Mouse (Mus musculus) liver, postnatal 0 days (tissue): ENCODE data around the gene 1190005I06Rik. TPM values are rescaled to one million over a fixed set of nuclear protein-coding genes. Genes with fewer than 3 reads are reported as not detected.
"Not testable (repeated sequence)": the region's sequence is repeated elsewhere in the genome, so short reads cannot be mapped to it uniquely, and the experiment has no call there.

Source experiments
- ATAC-seq: fragments of 200-750 bp; cut with Nextera tagmentation; 2 replicates; pipeline ENCODE4 v1.8.0; 2017; ENCODE audit warnings: mild to moderate bottlenecking, moderate library complexity
- DNase-seq: peaks from one replicate; pipeline ENCODE4 v3.0.0-alpha.2; 2016
- H3K27ac ChIP-seq: fragments of 300-500 bp; sonication (generic); 2 replicates; pipeline ENCODE4 v1.5.1; 2014; ENCODE audit warnings: antibody characterized with exemption, moderate library complexity, mild to moderate bottlenecking, low read depth
- H3K27me3 ChIP-seq: fragments of 300-500 bp; sonication (generic); 2 replicates; pipeline ENCODE4 v1.6.1; 2014; ENCODE audit warnings: low read length, control low read depth, mixed read lengths; ENCODE audit not compliant: insufficient read depth
- H3K36me3 ChIP-seq: fragments of 300-500 bp; sonication (generic); replicated peaks from 2 replicates; pipeline ENCODE4 v1.6.1; 2014; ENCODE audit warnings: mild to moderate bottlenecking, control low read depth, low read length, moderate library complexity, mixed read lengths; ENCODE audit not compliant: insufficient read depth
- H3K4me1 ChIP-seq: fragments of 300-500 bp; sonication (generic); 2 replicates; pipeline ENCODE4 v1.6.1; 2014; ENCODE audit warnings: antibody characterized with exemption, mild to moderate bottlenecking, control low read depth; ENCODE audit not compliant: insufficient read depth
- H3K4me2 ChIP-seq: fragments of 300-500 bp; sonication (generic); 2 replicates; pipeline ENCODE4 v1.6.1; 2014; ENCODE audit warnings: low read depth, mild to moderate bottlenecking, low read length, moderate library complexity, mixed read lengths
- H3K4me3 ChIP-seq: fragments of 300-500 bp; sonication (generic); 2 replicates; pipeline ENCODE4 v1.5.1; 2014; ENCODE audit warnings: low read depth, low read length
- H3K9ac ChIP-seq: fragments of 300-500 bp; sonication (generic); replicated peaks from 2 replicates; pipeline ENCODE4 v1.6.1; 2014; ENCODE audit warnings: mild to moderate bottlenecking, moderate library complexity
- H3K9me3 ChIP-seq: fragments of 300-500 bp; sonication (generic); 2 replicates; pipeline ENCODE4 v1.6.1; 2016; ENCODE audit warnings: mild to moderate bottlenecking, control low read depth, low read length, mixed read lengths
- CTCF ChIP-seq: sonication (generic); IDR thresholded peaks from 2 replicates; pipeline ENCODE4 v1.5.1; 2016; ENCODE audit warnings: antibody characterized with exemption, low read depth
- EP300 ChIP-seq: IDR thresholded peaks from 2 replicates; pipeline ENCODE4 v1.6.1; 2016; ENCODE audit warnings: antibody characterized with exemption, low read depth, mild to moderate bottlenecking
- WGBS: fragments of 180-500 bp; shearing (Covaris S2); extraction: QIAGEN DNeasy Blood & Tissue Kit; methylation state at CpG from one replicate; pipeline ENCODE4 v1.1.7; 2014; ENCODE audit not compliant: insufficient replicate concordance; 5-methylcytosine and 5-hydroxymethylcytosine counted together
- polyA plus RNA-seq: library from polyadenylated mRNA; unstranded; fragments of >200 nt; fragmentation: Nextera tagmentation; extraction: Ambion mirVana; gene quantifications from 2 replicates; pipeline ENCODE4 v1.2.1, GENCODE M21; 2015

The 1190005I06Rik gene
- polyA plus RNA-seq, 1 experiment from 2014 or later: 4.8 TPM

DNA sequence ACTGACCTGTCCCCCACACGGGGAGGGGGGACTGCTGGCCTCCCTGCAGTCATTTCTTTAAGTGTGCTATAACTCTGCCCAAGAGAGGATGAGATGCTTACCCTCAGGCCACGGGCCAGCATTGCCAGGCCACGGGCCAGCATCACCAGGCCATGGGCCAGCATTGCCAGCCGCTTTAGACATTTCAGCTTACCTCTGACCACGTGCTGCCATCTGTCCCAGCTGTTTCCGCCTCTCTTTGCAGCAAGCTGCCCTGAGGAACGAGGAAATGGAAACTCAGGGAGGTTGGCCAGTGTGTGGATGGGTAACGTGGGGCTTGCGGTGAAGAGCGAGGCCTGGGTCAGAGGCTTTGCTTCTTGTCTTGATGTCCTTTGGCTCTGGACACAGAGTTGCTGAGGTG is 33.7 kb upstream of the 1190005I06Rik start:
- Histone ChIP-seq H3K27me3 (no peaks in the 10 kb centered on the region), H3K9me3 (no peaks in the 10 kb centered on the region), H3K9ac (no peak overlapping the region), H3K27ac (no peak overlapping the region), H3K36me3 (no peaks in the 10 kb centered on the region), H3K4me1 (peaks cover 2% of the 10 kb centered on the region; the same call in 1 of the 2 replicates), H3K4me3 (no peak overlapping the region), H3K4me2 (no peak overlapping the region)
- ATAC-seq: no peak
- TF ChIP-seq EP300 (no peak), CTCF (no peak)
- WGBS: 64% methylated on average over 10 of the region's 10 CpGs
- DNase-seq: no peak

DNA sequence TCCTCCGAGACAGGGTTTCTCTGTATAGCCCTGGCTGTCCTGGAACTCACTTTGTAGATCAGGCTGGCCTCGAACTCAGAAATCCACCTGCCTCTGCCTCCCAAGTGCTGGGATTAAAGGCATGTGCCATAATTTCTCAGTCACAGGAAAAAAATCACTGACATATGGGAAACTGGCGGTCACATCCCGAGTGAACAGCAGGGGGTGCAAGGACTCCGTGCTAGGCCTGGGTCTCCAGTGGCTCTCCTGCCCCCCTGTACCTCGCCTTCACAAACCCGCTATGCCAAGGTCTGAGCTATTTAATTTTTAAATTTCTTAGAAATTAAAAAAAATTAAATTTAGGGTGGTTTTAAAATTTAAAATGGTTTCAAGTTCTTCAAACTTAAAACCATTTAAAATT is 33.0 kb upstream of the 1190005I06Rik start:
- not testable (repeated sequence) for H3K4me2 ChIP-seq, H3K9me3 ChIP-seq, H3K4me1 ChIP-seq, H3K4me3 ChIP-seq, ATAC-seq, H3K36me3 ChIP-seq, H3K27me3 ChIP-seq, H3K9ac ChIP-seq, H3K27ac ChIP-seq
- DNase-seq: peak; percentile 62
- TF ChIP-seq CTCF: peak; percentile 78
- WGBS: 41% methylated on average over 7 of the region's 7 CpGs

DNA sequence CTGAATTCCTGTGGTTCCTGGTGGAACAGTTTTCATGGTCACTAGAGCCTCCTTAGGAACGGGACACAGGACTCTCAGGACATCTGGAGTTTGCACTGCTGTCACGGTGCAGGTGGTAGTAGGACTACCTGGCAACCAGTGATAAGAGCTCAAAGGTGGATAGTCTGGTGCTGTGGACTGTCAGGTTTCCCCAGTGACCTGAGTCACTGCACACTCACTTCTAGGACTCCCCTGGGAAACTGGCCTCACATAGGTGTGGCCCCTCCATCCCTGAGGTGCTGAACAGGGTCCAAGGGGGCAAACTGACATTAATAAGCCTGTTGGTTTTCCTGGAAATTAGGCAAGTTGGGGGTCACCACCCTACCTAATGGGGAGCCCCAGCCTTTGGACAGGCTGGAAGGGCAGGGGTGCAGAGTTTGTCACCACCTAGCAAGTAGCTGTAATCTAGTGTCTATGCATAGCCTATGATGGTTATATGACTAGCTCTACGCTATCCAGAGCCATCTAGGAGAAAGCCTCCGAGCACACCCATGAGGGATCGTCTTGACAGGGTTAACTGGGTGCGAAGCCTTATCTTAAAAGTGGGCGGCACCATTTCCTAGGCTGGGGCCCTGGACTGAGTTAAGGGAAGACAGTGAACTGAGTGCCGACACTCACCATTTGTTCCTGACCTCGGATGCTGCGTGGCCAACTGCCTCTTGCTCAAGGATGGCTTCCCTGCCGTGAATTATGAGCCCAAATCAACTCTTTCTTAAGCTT is 32.4 kb upstream of the 1190005I06Rik start:
- no peak for DNase-seq
- TF ChIP-seq CTCF (no peak), EP300 (no peak)
- no peaks in the 10 kb centered on the region for H3K27me3 ChIP-seq
- 24% methylated on average over 11 of the region's 11 CpGs for WGBS
- H3K4me3 ChIP-seq: no peak overlapping the region
- H3K4me2 ChIP-seq: no peak overlapping the region
- no peak overlapping the region for H3K27ac ChIP-seq
- no peak for ATAC-seq
- H3K9ac ChIP-seq: no peak overlapping the region
- H3K36me3 ChIP-seq: no peaks in the 10 kb centered on the region
- no peaks in the 10 kb centered on the region for H3K9me3 ChIP-seq
- no peaks in the 10 kb centered on the region; the same call in 1 of the 2 replicates for H3K4me1 ChIP-seq

DNA sequence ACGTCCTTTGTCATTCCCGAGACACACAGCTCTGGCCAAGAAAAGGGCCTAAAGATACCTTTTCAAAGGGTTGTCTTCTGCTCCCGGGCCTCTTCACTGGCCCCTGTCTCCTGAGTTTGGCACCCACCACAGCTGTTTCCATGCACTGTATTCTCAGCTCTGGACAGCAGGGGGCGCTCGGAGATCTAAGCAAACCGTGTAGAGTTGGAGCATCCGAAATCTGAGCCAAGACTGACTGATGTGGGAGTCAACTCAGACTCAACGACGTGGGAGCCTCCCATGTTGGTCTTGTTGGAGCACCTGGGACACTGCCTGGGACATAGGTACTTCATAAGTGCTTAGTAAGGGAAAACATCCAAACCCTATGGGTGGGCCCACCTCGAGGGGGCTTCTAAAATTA is 31.0 kb upstream of the 1190005I06Rik start:
- 12% methylated on average over 10 of the region's 10 CpGs for WGBS
- H3K27ac ChIP-seq: no peak overlapping the region
- ATAC-seq: peak; percentile 64; the same call in 1 of the 2 replicates

DNA sequence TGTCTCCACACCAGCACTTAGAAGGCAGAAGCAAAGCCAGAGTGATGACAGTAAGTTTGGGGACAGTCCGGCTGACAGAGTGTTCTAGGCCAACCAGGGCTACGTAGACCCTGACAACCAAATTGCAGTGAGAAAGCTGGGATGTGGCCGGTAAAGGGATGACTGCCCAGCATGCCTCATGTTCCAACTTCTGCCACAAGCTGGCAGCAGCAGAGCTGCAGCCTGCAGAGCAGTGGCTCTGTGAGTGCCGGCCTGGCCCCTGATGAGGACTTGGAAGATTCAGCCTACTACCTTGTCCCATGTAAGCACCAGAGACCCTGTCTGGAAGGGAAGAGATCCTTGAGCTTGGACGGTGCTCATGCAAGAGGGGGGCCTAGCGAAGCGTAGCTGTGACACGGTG is 28.3 kb upstream of the 1190005I06Rik start:
- Histone ChIP-seq H3K4me2 (no peak overlapping the region), H3K9me3 (no peaks in the 10 kb centered on the region), H3K4me3 (no peak overlapping the region), H3K27ac (no peak overlapping the region), H3K36me3 (peaks cover 32% of the 10 kb centered on the region), H3K9ac (no peak overlapping the region), H3K4me1 (no peaks in the 10 kb centered on the region; the same call in 1 of the 2 replicates), H3K27me3 (no peaks in the 10 kb centered on the region)
- ATAC-seq (no peak), DNase-seq (no peak)
- WGBS: 84% methylated on average over 8 of the region's 8 CpGs
- TF ChIP-seq CTCF (no peak), EP300 (no peak)

More for the DNA sequence above, 31.0 kb upstream of the 1190005I06Rik start:
- H3K4me2 ChIP-seq: no peak overlapping the region
- TF ChIP-seq CTCF: peak; percentile 95
- TF ChIP-seq EP300: no peak
- H3K27me3 ChIP-seq: no peaks in the 10 kb centered on the region
- peak; percentile 88 for DNase-seq
- no peak overlapping the region; the same call in 1 of the 2 replicates for H3K9ac ChIP-seq
- no peaks in the 10 kb centered on the region; the same call in 1 of the 2 replicates for H3K4me1 ChIP-seq
- H3K4me3 ChIP-seq: no peak overlapping the region
- peaks cover 6% of the 10 kb centered on the region for H3K36me3 ChIP-seq
- H3K9me3 ChIP-seq: no peaks in the 10 kb centered on the region

DNA sequence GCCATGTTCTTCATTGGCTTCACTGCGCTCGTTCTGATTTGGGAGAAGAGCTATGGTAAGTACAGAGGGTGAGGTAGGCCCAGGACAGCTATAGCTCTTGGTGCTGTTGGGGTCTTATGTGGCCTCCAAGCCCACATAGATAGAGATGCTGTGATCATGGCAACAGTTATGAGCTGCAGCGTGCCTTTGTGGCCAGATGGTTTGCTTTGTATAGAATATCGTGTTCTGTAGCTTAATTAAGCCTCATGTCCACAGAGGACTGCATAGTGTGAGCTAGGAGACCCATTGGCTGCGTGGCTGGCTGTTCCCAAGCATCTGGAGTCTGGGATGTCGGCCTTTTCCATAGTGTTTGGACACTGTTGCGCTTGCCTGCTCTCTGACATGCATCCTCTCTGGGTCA is 25.9 kb upstream of the 1190005I06Rik start:
- Histone ChIP-seq H3K4me2 (no peak overlapping the region), H3K36me3 (peaks cover 41% of the 10 kb centered on the region), H3K4me1 (peaks cover 6% of the 10 kb centered on the region; the same call in 1 of the 2 replicates), H3K9me3 (no peaks in the 10 kb centered on the region), H3K27me3 (no peaks in the 10 kb centered on the region), H3K4me3 (no peak overlapping the region), H3K9ac (no peak overlapping the region), H3K27ac (no peak overlapping the region)
- ATAC-seq (no peak), DNase-seq (no peak)
- TF ChIP-seq EP300: no peak
- no peak for TF ChIP-seq CTCF
- 92% methylated on average over 7 of the region's 7 CpGs for WGBS
